Mouse (Mus musculus) lung, adult 2 months (tissue): ENCODE measurements around the gene Actg1.

Experiments used
- CTCF ChIP-seq: fragments of 200-500 bp; IDR thresholded peaks from 2 replicates; pipeline ENCODE4 v1.5.1; 2011; ENCODE audit warnings: mild to moderate bottlenecking, low read length, control low read depth; ENCODE audit not compliant: insufficient read depth
- POLR2A ChIP-seq: fragments of 200-500 bp; IDR thresholded peaks from 2 replicates; pipeline ENCODE4 v1.6.1; 2011; ENCODE audit warnings: low read depth, mild to moderate bottlenecking, control low read depth, low read length, borderline replicate concordance; ENCODE audit errors: extremely low read depth

GRCm38 (mm10) chr11:120373025-120373424 is 24.7 kb upstream of the Actg1 start:
- TF ChIP-seq CTCF: no peak
- no peak for TF ChIP-seq POLR2A
